Mouse (Mus musculus) intestine, embryonic 16.5 days (tissue): ENCODE measurements at regions not wholly inside any gene's neighbourhood (a gene's known extent, or its start where the extent isn't known, plus 50 kb on each side); places are given as distances from the start of the nearest gene placed in this dataset.
"Not testable (repeated sequence)": the region's sequence is repeated elsewhere in the genome, so short reads cannot be mapped to it uniquely, and the experiment has no call there.

Experiments
- ATAC-seq: fragments of 200-750 bp; cut with Nextera tagmentation; 2 replicates; pipeline ENCODE4 v1.8.0; 2017; ENCODE audit warnings: moderate TSS enrichment, moderate library complexity
- H3K27ac ChIP-seq: fragments of 300-500 bp; sonication (generic); 2 replicates; pipeline ENCODE4 v1.5.1; 2014; ENCODE audit warnings: mild to moderate bottlenecking, low read length
- H3K27me3 ChIP-seq: fragments of 300-500 bp; sonication (generic); replicated peaks from 2 replicates; pipeline ENCODE4 v1.6.1; 2014; ENCODE audit warnings: low read length, control low read depth, mixed read lengths; ENCODE audit not compliant: control insufficient read depth, insufficient read depth
- H3K36me3 ChIP-seq: fragments of 300-500 bp; sonication (generic); 2 replicates; pipeline ENCODE4 v1.6.1; 2014; ENCODE audit warnings: low read length, control low read depth; ENCODE audit not compliant: control insufficient read depth, insufficient read depth
- H3K4me1 ChIP-seq: fragments of 300-500 bp; sonication (generic); 2 replicates; pipeline ENCODE4 v1.6.1; 2014; ENCODE audit warnings: low read length, control low read depth, mixed read lengths; ENCODE audit not compliant: control insufficient read depth, insufficient read depth
- H3K4me2 ChIP-seq: fragments of 300-500 bp; sonication (generic); 2 replicates; pipeline ENCODE4 v1.6.1; 2014; ENCODE audit warnings: low read depth, low read length, control low read depth
- H3K4me3 ChIP-seq: fragments of 300-500 bp; sonication (generic); 2 replicates; pipeline ENCODE4 v1.5.1; 2014; ENCODE audit warnings: mild to moderate bottlenecking, low read length
- H3K9ac ChIP-seq: fragments of 300-500 bp; sonication (generic); 2 replicates; pipeline ENCODE4 v1.6.1; 2014; ENCODE audit warnings: low read depth, low read length
- H3K9me3 ChIP-seq: fragments of 300-500 bp; sonication (generic); 2 replicates; pipeline ENCODE4 v1.6.1; 2016; ENCODE audit warnings: low read length, control low read depth; ENCODE audit not compliant: control insufficient read depth
- WGBS: fragments of 180-500 bp; shearing (Covaris S2); extraction: QIAGEN DNeasy Blood & Tissue Kit; methylation state at CpG from one replicate; pipeline ENCODE4 v1.1.7; 2014; 5-methylcytosine and 5-hydroxymethylcytosine counted together

DNA sequence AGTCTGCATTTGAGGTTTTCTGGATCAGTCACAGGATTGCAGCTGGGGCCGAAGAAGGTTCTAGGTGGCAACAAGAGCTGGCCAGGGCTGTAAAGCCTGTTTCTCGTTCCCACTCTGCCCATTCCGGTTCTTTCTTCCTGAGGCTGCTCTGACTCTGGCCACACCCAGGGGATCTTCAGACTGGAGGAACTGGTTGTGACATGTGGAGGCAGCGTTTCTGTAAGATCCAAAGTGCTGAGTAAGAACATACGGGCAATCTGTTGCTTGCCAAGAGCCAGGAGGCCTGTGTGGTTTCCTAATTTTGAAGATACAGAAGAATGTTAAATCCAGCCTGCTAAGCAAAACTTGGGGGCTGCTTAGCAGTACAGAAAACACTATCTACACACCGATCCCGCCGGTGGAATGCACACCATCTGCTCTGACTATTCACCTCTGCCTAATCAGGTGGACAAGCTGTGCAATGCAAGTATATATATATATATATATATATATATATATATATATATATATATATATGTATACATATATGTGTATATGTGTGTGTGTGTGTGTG, 99.3 kb upstream of the Bmp2k start:
- H3K9me3 ChIP-seq = no peaks in the 10 kb centered on the region
- H3K27ac ChIP-seq = no peak overlapping the region
- no peaks in the 10 kb centered on the region for H3K36me3 ChIP-seq
- WGBS = 53% methylated on average over 8 of the region's 8 CpGs
- no peak overlapping the region for H3K4me3 ChIP-seq
- no peak overlapping the region for H3K9ac ChIP-seq
- ATAC-seq = peak; percentile 96
- H3K27me3 ChIP-seq = no peaks in the 10 kb centered on the region
- peaks cover 4% of the 10 kb centered on the region; the same call in 1 of the 2 replicates for H3K4me1 ChIP-seq
- H3K4me2 ChIP-seq = no peak overlapping the region

DNA sequence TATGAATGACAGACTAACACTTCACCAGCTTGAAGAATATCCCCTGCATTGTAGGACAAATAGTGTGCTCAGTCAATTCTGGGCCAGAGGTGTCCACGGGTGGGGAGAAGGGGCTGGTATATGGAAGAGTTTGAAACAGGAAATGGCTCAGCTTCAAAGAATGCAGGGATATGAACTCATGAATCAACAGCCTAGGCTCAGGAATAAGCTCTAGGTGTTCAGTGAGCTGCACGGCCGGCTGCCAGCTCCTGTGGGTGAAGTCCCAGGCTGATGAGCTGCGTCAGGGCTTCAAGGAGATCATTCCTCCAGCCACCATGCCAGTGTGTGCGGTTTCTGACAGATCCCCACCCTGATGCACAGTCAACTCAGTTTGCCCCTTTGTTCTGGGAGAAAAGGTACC, 98.8 kb upstream of the Bmp2k start:
- H3K36me3 ChIP-seq = no peaks in the 10 kb centered on the region
- no peak overlapping the region for H3K27ac ChIP-seq
- H3K4me3 ChIP-seq = no peak overlapping the region
- H3K9me3 ChIP-seq = no peaks in the 10 kb centered on the region
- peaks cover 4% of the 10 kb centered on the region; the same call in 1 of the 2 replicates for H3K4me1 ChIP-seq
- H3K27me3 ChIP-seq = no peaks in the 10 kb centered on the region
- H3K4me2 ChIP-seq = no peak overlapping the region
- no peak overlapping the region for H3K9ac ChIP-seq
- 71% methylated on average over 5 of the region's 5 CpGs for WGBS
- no peak for ATAC-seq

DNA sequence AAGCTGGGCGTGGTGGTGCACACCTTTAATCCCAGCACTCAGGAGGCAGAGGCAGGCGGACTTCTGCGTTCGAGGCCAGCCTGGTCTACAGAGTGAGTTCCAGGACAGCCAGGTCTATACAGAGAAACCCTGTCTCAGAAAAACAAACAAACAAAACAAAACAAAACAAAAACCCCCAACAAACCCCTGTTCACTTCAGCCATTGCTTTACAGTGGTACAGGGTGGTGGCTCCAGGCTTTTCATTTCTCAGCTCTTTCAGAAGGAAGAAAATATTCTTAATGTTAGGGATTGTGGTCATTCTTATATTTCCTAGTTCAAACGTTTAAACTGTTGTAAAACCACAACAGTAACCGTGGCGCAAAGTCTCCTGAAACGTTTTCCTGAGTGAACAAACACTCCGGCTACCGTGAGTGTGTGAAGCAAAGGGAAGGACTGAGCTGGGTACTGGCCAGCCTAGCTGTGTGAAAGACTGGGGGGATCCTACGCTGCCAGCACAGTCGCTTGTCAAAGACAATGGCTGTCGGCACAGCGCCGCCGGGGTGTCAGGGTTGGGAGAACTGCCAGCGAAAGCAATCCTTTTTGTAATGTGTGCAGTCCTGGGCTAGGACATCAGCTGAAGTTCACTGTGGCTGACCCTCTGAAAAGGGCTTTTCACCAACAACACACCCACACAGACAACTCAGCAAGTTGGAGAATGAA, 91.8 kb upstream of the Bmp2k start:
- Histone ChIP-seq H3K9ac (no peak overlapping the region), H3K27me3 (no peaks in the 10 kb centered on the region), H3K36me3 (no peaks in the 10 kb centered on the region), H3K9me3 (no peaks in the 10 kb centered on the region), H3K4me2 (0 out of 2 replicates have a peak overlapping the region, but pooled peaks have one; percentile 3), H3K27ac (no peak overlapping the region), H3K4me3 (no peak overlapping the region), H3K4me1 (peaks cover 2% of the 10 kb centered on the region; the same call in 1 of the 2 replicates)
- ATAC-seq = no peak
- WGBS = 35% methylated on average over 17 of the region's 17 CpGs

DNA sequence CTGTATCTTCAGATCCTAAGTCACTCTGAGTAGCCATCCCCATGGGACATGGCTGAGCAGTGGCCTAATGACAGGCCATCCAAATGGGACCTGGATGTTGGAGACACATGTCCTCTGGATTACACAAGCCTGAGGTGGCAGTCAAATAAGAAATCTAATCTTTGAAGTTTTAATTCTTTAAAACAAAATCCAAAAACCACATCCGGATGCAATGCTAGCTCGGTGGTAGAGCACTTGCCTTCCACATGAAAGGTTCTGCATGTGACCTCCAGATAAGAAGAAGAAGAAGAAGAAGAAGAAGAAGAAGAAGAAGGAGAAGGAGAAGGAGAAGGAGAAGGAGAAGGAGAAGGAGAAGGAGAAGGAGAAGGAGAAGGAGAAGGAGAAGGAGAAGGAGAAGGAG, 89.1 kb upstream of the Bmp2k start:
- H3K9me3 ChIP-seq, H3K4me3 ChIP-seq, H3K9ac ChIP-seq, H3K36me3 ChIP-seq, H3K4me2 ChIP-seq, H3K27me3 ChIP-seq, ATAC-seq, H3K27ac ChIP-seq: not testable (repeated sequence)
- WGBS = 84% methylated on average over 2 of the region's 2 CpGs
- H3K4me1 ChIP-seq = peaks cover 16% of the 10 kb centered on the region

DNA sequence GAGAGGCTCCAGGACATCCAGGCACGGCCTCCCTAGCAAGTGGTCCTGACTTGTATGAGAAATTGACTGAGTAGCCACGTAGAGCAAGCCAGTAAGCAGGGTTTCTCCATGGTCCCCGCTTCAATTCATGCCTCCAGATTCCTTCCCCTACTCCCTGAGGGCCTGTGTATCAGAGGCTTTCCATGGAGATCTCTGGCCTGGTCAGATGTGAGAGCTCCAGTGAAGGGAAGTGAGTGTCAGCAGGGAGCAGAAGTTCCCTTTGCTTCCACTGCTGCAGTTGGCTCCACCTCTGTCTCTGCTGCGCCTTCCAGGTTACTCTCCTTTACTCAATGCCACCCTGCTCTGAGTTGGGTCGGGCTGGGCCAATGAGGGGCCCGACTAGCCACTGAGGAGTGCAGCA, 88.3 kb upstream of the Bmp2k start:
- peaks cover 16% of the 10 kb centered on the region for H3K4me1 ChIP-seq
- WGBS = 71% methylated on average over 6 of the region's 6 CpGs
- H3K27ac ChIP-seq = no peak overlapping the region
- H3K4me2 ChIP-seq = no peak overlapping the region
- no peaks in the 10 kb centered on the region for H3K36me3 ChIP-seq
- H3K9ac ChIP-seq = no peak overlapping the region
- no peaks in the 10 kb centered on the region for H3K9me3 ChIP-seq
- no peak overlapping the region for H3K4me3 ChIP-seq
- ATAC-seq = no peak
- H3K27me3 ChIP-seq = no peaks in the 10 kb centered on the region

DNA sequence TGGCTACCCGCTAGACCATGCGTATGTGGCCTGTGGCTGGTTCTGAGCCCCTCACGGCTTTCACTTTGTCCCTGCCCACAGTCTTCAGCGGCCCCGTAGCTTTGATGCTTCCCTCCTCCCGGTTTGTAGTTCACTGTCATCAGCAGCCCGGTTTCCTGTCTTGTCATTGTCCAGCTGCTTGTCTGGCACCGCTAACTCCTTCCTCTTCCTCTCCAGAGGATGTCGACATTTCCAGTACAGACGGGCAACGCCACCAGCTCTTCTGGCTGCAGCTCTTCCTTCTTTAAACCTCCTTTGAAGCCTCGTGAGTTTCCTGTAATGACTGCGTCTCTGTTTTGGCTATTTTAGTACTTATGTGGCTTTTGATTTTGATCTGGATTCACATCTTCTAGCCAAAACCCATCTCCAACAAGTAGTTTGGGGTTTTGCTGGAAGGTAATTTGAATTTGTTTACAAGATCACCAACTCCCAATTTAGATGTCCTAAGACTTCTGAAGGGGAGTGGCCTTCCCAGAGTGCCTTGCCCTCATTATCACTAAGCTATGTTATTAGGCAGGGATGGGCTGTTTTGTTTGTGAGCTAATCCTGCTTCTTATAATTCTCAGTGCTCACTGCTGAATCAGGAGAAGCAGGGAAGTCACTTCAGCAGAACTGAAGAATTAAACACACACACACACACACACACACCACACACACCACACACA, 85.8 kb upstream of the Bmp2k start:
- 0 out of 2 replicates have a peak overlapping the region, but pooled peaks have one; percentile 17 for H3K4me2 ChIP-seq
- peaks cover 14% of the 10 kb centered on the region for H3K4me1 ChIP-seq
- peak; percentile 67 for ATAC-seq
- no peaks in the 10 kb centered on the region for H3K9me3 ChIP-seq
- H3K27ac ChIP-seq = peak overlapping the region; percentile 34
- 0 out of 2 replicates have a peak overlapping the region, but pooled peaks have one; percentile 33 for H3K9ac ChIP-seq
- no peaks in the 10 kb centered on the region for H3K36me3 ChIP-seq
- 46% methylated on average over 13 of the region's 13 CpGs for WGBS
- no peaks in the 10 kb centered on the region for H3K27me3 ChIP-seq
- H3K4me3 ChIP-seq = peak overlapping the region; percentile 9; the same call in 1 of the 2 replicates

DNA sequence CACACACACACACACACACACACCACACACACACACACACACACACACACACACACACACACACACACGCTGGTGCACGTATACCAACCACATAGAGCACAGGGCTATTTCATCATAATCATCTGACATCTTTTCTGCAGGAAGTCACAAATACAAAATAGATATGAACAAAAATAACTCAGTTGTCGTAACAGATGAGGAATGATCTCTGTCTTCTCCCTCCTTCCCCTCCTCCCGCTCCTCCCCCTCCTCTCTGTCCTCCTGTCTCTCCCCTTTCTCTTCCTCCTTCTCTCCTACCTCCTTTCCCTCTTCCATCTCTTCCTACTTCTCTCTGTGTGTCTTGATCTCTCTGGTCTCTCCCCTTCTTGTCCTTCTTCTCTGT, 85.2 kb upstream of the Bmp2k start:
- 72% methylated on average over 4 of the region's 4 CpGs for WGBS

GRCm38 (mm10) chr5:96912781-96913180, 84.7 kb upstream of the Bmp2k start:
- no peaks in the 10 kb centered on the region for H3K9me3 ChIP-seq
- no peak overlapping the region for H3K9ac ChIP-seq
- no peaks in the 10 kb centered on the region for H3K27me3 ChIP-seq
- H3K27ac ChIP-seq = peak overlapping the region; percentile 69
- 63% methylated on average over 4 of the region's 4 CpGs for WGBS
- H3K4me2 ChIP-seq = no peak overlapping the region
- H3K4me1 ChIP-seq = peaks cover 14% of the 10 kb centered on the region
- no peaks in the 10 kb centered on the region for H3K36me3 ChIP-seq
- ATAC-seq = no peak
- no peak overlapping the region for H3K4me3 ChIP-seq

More for the DNA sequence above, 85.2 kb upstream of the Bmp2k start:
- peak; percentile 26 for ATAC-seq
- 0 out of 2 replicates have a peak overlapping the region, but pooled peaks have one; percentile 69 for H3K27ac ChIP-seq
- H3K4me3 ChIP-seq = no peak overlapping the region
- no peaks in the 10 kb centered on the region for H3K36me3 ChIP-seq
- H3K4me2 ChIP-seq = no peak overlapping the region
- H3K4me1 ChIP-seq = peaks cover 14% of the 10 kb centered on the region
- H3K27me3 ChIP-seq = no peaks in the 10 kb centered on the region
- no peak overlapping the region for H3K9ac ChIP-seq
- no peaks in the 10 kb centered on the region for H3K9me3 ChIP-seq

GRCm38 (mm10) chr5:96913711-96914110, 83.8 kb upstream of the Bmp2k start:
- Histone ChIP-seq H3K9ac (no peak overlapping the region), H3K4me3 (no peak overlapping the region), H3K36me3 (no peaks in the 10 kb centered on the region), H3K27me3 (no peaks in the 10 kb centered on the region), H3K4me2 (no peak overlapping the region), H3K9me3 (no peaks in the 10 kb centered on the region), H3K4me1 (peaks cover 14% of the 10 kb centered on the region), H3K27ac (0 out of 2 replicates have a peak overlapping the region, but pooled peaks have one; percentile 8)
- WGBS = 54% methylated on average over 1 of the region's 1 CpGs
- no peak for ATAC-seq
